26 mouse cellular contexts compared by ENCODE assay signal in the genomic region with DNA sequence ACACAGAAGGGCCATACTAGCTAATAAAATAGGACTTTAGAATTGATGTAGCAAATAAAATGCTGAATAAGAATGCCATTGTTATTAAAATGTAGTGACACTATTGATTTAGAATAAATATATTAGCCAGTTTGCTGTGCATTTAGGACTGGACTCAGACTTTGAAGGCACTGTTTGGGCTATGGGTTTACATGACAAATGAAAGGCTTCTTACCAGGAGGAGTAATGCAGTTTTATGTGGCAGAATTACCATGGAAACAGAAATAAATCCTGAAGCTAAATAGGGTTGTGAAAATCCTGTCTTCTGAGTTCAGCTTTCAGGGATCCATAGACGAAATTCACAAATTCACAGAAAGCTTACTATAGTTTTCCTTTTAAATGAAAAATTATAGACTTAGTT.
A peak's percentile ranks its signal among the peaks of the same experiment; 100 is the strongest.
DNase-seq lines count a peak whose midpoint lies in the region; ATAC-seq lines count a peak whose summit lies in the region.
"Had no signal": no experiment of that assay in that cellular context is flagged by ENCODE, and none has a peak within 500 bp of the region (broad histone marks: within the 10 kb centered on the region; RNA-seq: fewer than 3 reads in every experiment).

No protein-coding gene starts in this region.

- H3K27ac ChIP-seq in forebrain, embryonic 16.5 days (ENCODE audit: low read length): no peak overlapping the region
- no peak overlapping the region for H3K27ac ChIP-seq in forebrain, embryonic 15.5 days (replicated peaks)
- no peak overlapping the region for H3K27ac ChIP-seq in midbrain, embryonic 12.5 days (replicated peaks)
- no peak overlapping the region for H3K27ac ChIP-seq in midbrain, embryonic 10.5 days (replicated peaks)
- H3K27ac ChIP-seq in midbrain, embryonic 13.5 days: 0 out of 2 replicates have a peak overlapping the region, but pooled peaks have one; percentile 35
- H3K27ac ChIP-seq: forebrain, embryonic 13.5 days; heart, embryonic 10.5 days; heart, embryonic 15.5 days; hindbrain, embryonic 12.5 days; limb, embryonic 12.5 days; liver, embryonic 15.5 days; stomach, embryonic 15.5 days had no signal

- WGBS in forebrain, embryonic 16.5 days: 53% methylated on average over 1 of the region's 1 CpGs
- 50% methylated on average over 1 of the region's 1 CpGs for WGBS in forebrain, embryonic 15.5 days
- 47% methylated on average over 1 of the region's 1 CpGs for WGBS in midbrain, embryonic 12.5 days
- 57% methylated on average over 1 of the region's 1 CpGs for WGBS in midbrain, embryonic 10.5 days
- 37% methylated on average over 1 of the region's 1 CpGs for WGBS in midbrain, embryonic 13.5 days

- no peaks in the 10 kb centered on the region for H3K27me3 ChIP-seq in forebrain, embryonic 16.5 days (replicated peaks; ENCODE audit: control insufficient read depth, insufficient read depth, low read length)
- no peaks in the 10 kb centered on the region for H3K27me3 ChIP-seq in forebrain, embryonic 15.5 days
- no peaks in the 10 kb centered on the region for H3K27me3 ChIP-seq in midbrain, embryonic 12.5 days
- no peaks in the 10 kb centered on the region for H3K27me3 ChIP-seq in midbrain, embryonic 10.5 days (ENCODE audit: low read depth, poor library complexity, severe bottlenecking)
- H3K27me3 ChIP-seq in midbrain, embryonic 13.5 days: no peaks in the 10 kb centered on the region
- H3K27me3 ChIP-seq: forebrain, embryonic 13.5 days; heart, embryonic 15.5 days; hindbrain, embryonic 12.5 days; limb, embryonic 12.5 days; liver, embryonic 15.5 days; stomach, embryonic 15.5 days had no signal

- peak; percentile 61; the same call in 1 of the 2 replicates for ATAC-seq in forebrain, embryonic 16.5 days
- no peak for ATAC-seq in forebrain, embryonic 15.5 days (replicated peaks)
- ATAC-seq in midbrain, embryonic 12.5 days (ENCODE audit: low FRiP score, low read depth): 0 out of 2 replicates have a peak, but pooled peaks have one; percentile 16
- ATAC-seq in midbrain, embryonic 13.5 days: peak; percentile 62
- ATAC-seq in cerebellum, adult (ENCODE audit: insufficient number of reproducible peaks, low FRiP score, low TSS enrichment): no peak
- ATAC-seq: forebrain, embryonic 13.5 days; intestine, postnatal 0 days had no signal

- H3K4me1 ChIP-seq in forebrain, embryonic 16.5 days (replicated peaks; ENCODE audit: control insufficient read depth, insufficient read depth, low read length): no peaks in the 10 kb centered on the region
- no peaks in the 10 kb centered on the region for H3K4me1 ChIP-seq in forebrain, embryonic 15.5 days
- no peaks in the 10 kb centered on the region; the same call in 1 of the 2 replicates for H3K4me1 ChIP-seq in midbrain, embryonic 12.5 days
- peaks cover 9% of the 10 kb centered on the region; the same call in 1 of the 2 replicates for H3K4me1 ChIP-seq in midbrain, embryonic 10.5 days
- peaks cover 14% of the 10 kb centered on the region for H3K4me1 ChIP-seq in midbrain, embryonic 13.5 days (replicated peaks)
- H3K4me1 ChIP-seq: forebrain, embryonic 13.5 days; heart, embryonic 10.5 days; heart, embryonic 15.5 days; hindbrain, embryonic 12.5 days; limb, embryonic 12.5 days; liver, embryonic 15.5 days; stomach, embryonic 15.5 days had no signal

- no peak overlapping the region for H3K4me3 ChIP-seq in forebrain, embryonic 16.5 days (replicated peaks; ENCODE audit: low read length)
- no peak overlapping the region for H3K4me3 ChIP-seq in forebrain, embryonic 15.5 days
- no peak overlapping the region for H3K4me3 ChIP-seq in midbrain, embryonic 12.5 days
- no peak overlapping the region for H3K4me3 ChIP-seq in midbrain, embryonic 10.5 days
- H3K4me3 ChIP-seq in midbrain, embryonic 13.5 days (replicated peaks): no peak overlapping the region
- H3K4me3 ChIP-seq: erythroblast, embryonic 14.5 days; forebrain, embryonic 13.5 days; heart, embryonic 10.5 days; heart, embryonic 15.5 days; hindbrain, embryonic 12.5 days; limb, embryonic 12.5 days; liver, embryonic 15.5 days; myocyte; stomach, embryonic 15.5 days had no signal

- H3K36me3 ChIP-seq in forebrain, embryonic 16.5 days (ENCODE audit: control insufficient read depth, insufficient read depth): no peaks in the 10 kb centered on the region
- no peaks in the 10 kb centered on the region for H3K36me3 ChIP-seq in forebrain, embryonic 15.5 days
- no peaks in the 10 kb centered on the region for H3K36me3 ChIP-seq in midbrain, embryonic 12.5 days
- H3K36me3 ChIP-seq in midbrain, embryonic 10.5 days: no peaks in the 10 kb centered on the region
- H3K36me3 ChIP-seq in midbrain, embryonic 13.5 days: no peaks in the 10 kb centered on the region
- H3K36me3 ChIP-seq: G1E; heart, embryonic 10.5 days; heart, embryonic 15.5 days; hindbrain, embryonic 12.5 days; limb, embryonic 12.5 days; liver, embryonic 15.5 days; stomach, embryonic 15.5 days had no signal

- no peak overlapping the region for H3K9ac ChIP-seq in forebrain, embryonic 16.5 days (replicated peaks; ENCODE audit: low read depth, low read length)
- H3K9ac ChIP-seq in forebrain, embryonic 15.5 days (replicated peaks): no peak overlapping the region
- H3K9ac ChIP-seq in midbrain, embryonic 12.5 days (replicated peaks): no peak overlapping the region
- H3K9ac ChIP-seq in midbrain, embryonic 13.5 days (replicated peaks): no peak overlapping the region
- H3K9ac ChIP-seq: forebrain, embryonic 13.5 days; heart, embryonic 15.5 days; hindbrain, embryonic 12.5 days; limb, embryonic 12.5 days; liver, embryonic 15.5 days; lung, embryonic 14.5 days; stomach, embryonic 15.5 days had no signal

- H3K9me3 ChIP-seq in forebrain, embryonic 16.5 days (ENCODE audit: control insufficient read depth, low read length): no peaks in the 10 kb centered on the region
- H3K9me3 ChIP-seq in forebrain, embryonic 15.5 days: no peaks in the 10 kb centered on the region
- no peaks in the 10 kb centered on the region for H3K9me3 ChIP-seq in midbrain, embryonic 12.5 days
- no peaks in the 10 kb centered on the region for H3K9me3 ChIP-seq in midbrain, embryonic 10.5 days (replicated peaks)
- H3K9me3 ChIP-seq in midbrain, embryonic 13.5 days: no peaks in the 10 kb centered on the region
- H3K9me3 ChIP-seq: forebrain, embryonic 13.5 days; G1E; heart, embryonic 10.5 days; heart, embryonic 15.5 days; hindbrain, embryonic 12.5 days; limb, embryonic 12.5 days; liver, embryonic 15.5 days; stomach, embryonic 15.5 days had no signal

- no peak overlapping the region for H3K4me2 ChIP-seq in forebrain, embryonic 16.5 days (ENCODE audit: low read length)
- no peak overlapping the region for H3K4me2 ChIP-seq in forebrain, embryonic 15.5 days (replicated peaks)
- H3K4me2 ChIP-seq in midbrain, embryonic 12.5 days (replicated peaks): no peak overlapping the region
- H3K4me2 ChIP-seq in midbrain, embryonic 13.5 days (replicated peaks): no peak overlapping the region
- H3K4me2 ChIP-seq: forebrain, embryonic 13.5 days; heart, embryonic 15.5 days; hindbrain, embryonic 12.5 days; limb, embryonic 12.5 days; liver, embryonic 15.5 days; lung, embryonic 14.5 days; stomach, embryonic 15.5 days had no signal

- no peak for DNase-seq in midbrain, embryonic 10.5 days (ENCODE audit: low spot score)
- no peak for DNase-seq in heart, adult 9 months (ENCODE audit: low spot score in 2 of 2)
- DNase-seq: adrenal gland, adult 8-10 months; cerebellum, adult 2 months; gastrocnemius, postnatal 14 days; kidney, postnatal 14 days; lung, embryonic 14.5 days; lung, postnatal 14 days; right cerebral cortex, postnatal 25 days; thymus, postnatal 14 days had no signal

Comparison
In these comparisons a context has a peak if more than half of its experiments do, and no peak if none do; other contexts are left out.
1. ATAC-seq: peak in forebrain, embryonic 16.5 days (single experiment), midbrain, embryonic 12.5 days (single experiment) and midbrain, embryonic 13.5 days (single experiment); none in forebrain, embryonic 15.5 days (single experiment) and cerebellum, adult (single experiment).